Mouse (Mus musculus) frontal cortex, postnatal 25 days (tissue): Measurements from ENCODE around the gene Sppl3.

Experiments
- DNase-seq, 2 experiments: peaks; one replicate each; pipeline ENCODE4 v3.0.0; 2022; ENCODE audit warnings: low spot score in 2 of 2

Gene Sppl3

GRCm38 (mm10) chr5:115037099-115037498 lies 26.2 kb downstream of the Sppl3 start:
- DNase-seq, result no peak

GRCm38 (mm10) chr5:115040756-115041155 lies 29.8 kb downstream of the Sppl3 start:
- DNase-seq, result no peak

- DNase-seq, result no peak
Observed at GRCm38 (mm10) chr5:115043626-115044025, 32.7 kb downstream of the Sppl3 start.

- no peak for DNase-seq
Observed at GRCm38 (mm10) chr5:115045146-115045677, 34.3 kb downstream of the Sppl3 start.

- no peak for DNase-seq
Observed at GRCm38 (mm10) chr5:115049692-115050091, 38.8 kb downstream of the Sppl3 start.

GRCm38 (mm10) chr5:115050776-115051175 lies 39.8 kb downstream of the Sppl3 start:
- DNase-seq, result no peak

- DNase-seq, result no peak
Observed at GRCm38 (mm10) chr5:115052546-115052945, 41.6 kb downstream of the Sppl3 start.

- DNase-seq, result no peak
Observed at GRCm38 (mm10) chr5:115053791-115054396, 43.0 kb downstream of the Sppl3 start.

- DNase-seq, result no peak
Observed at GRCm38 (mm10) chr5:115055418-115055817, 44.5 kb downstream of the Sppl3 start.

- no peak for DNase-seq
Observed at GRCm38 (mm10) chr5:115057153-115057552, 46.2 kb downstream of the Sppl3 start.

GRCm38 (mm10) chr5:115058584-115059297 lies 47.8 kb downstream of the Sppl3 start:
- DNase-seq, result no peak

GRCm38 (mm10) chr5:115060067-115060695 lies 49.2 kb downstream of the Sppl3 start:
- DNase-seq, result no peak

- no peak for DNase-seq
Observed at GRCm38 (mm10) chr5:115060977-115061376, 50.0 kb downstream of the Sppl3 start.

- no peak for DNase-seq
Observed at GRCm38 (mm10) chr5:115062566-115062965, 51.6 kb downstream of the Sppl3 start.

- no peak for DNase-seq
Observed at GRCm38 (mm10) chr5:115063391-115063790, 52.5 kb downstream of the Sppl3 start.

- no peak for DNase-seq
Observed at GRCm38 (mm10) chr5:115066245-115066644, 55.3 kb downstream of the Sppl3 start.

- DNase-seq, result no peak
Observed at GRCm38 (mm10) chr5:115068671-115069421, 57.9 kb downstream of the Sppl3 start.

GRCm38 (mm10) chr5:115069611-115070010 lies 58.7 kb downstream of the Sppl3 start:
- no peak for DNase-seq

- no peak for DNase-seq
Observed at GRCm38 (mm10) chr5:115070457-115070856, 59.5 kb downstream of the Sppl3 start.

- no peak for DNase-seq
Observed at GRCm38 (mm10) chr5:115071096-115071901, 60.4 kb downstream of the Sppl3 start.

GRCm38 (mm10) chr5:115072143-115072542 lies 61.2 kb downstream of the Sppl3 start:
- DNase-seq, result peak in 1 of 2 experiments; percentile 23
